Mouse (Mus musculus): ENCODE results near the gene B9d1. TPM values are rescaled to one million over a fixed set of nuclear protein-coding genes. Genes with fewer than 3 reads are reported as not detected.

The B9d1 gene
- polyA plus RNA-seq, 1 experiment from 2014 or later = 45.8 TPM

- no peak for ATAC-seq (ENCODE audit: insufficient read depth, low FRiP score, low TSS enrichment)
- Histone ChIP-seq H3K9me3 (ENCODE audit: control insufficient read depth, low read length) (no peaks in the 10 kb centered on the region), H3K4me2 (ENCODE audit: low read depth) (no peak overlapping the region), H3K27me3 (ENCODE audit: control insufficient read depth, insufficient read depth, low read length) (no peaks in the 10 kb centered on the region), H3K36me3 (ENCODE audit: control insufficient read depth, insufficient read depth, low read length) (no peaks in the 10 kb centered on the region), H3K4me1 (ENCODE audit: control insufficient read depth, insufficient read depth, low read length) (no peaks in the 10 kb centered on the region), H3K9ac (ENCODE audit: low read length) (no peak overlapping the region), H3K4me3 (ENCODE audit: low read depth, low read length) (no peak overlapping the region), H3K27ac (ENCODE audit: low read depth, low read length) (no peak overlapping the region)
- DNase-seq (ENCODE audit: low spot score) = no peak
- 90% methylated on average over 2 of the region's 2 CpGs for WGBS
Measured at GRCm38 (mm10) chr11:61541106-61541505, 36.2 kb downstream of the B9d1 start.

- H3K4me2 ChIP-seq (ENCODE audit: low read depth) = no peak overlapping the region
- H3K4me1 ChIP-seq (ENCODE audit: control insufficient read depth, insufficient read depth, low read length) = no peaks in the 10 kb centered on the region
- H3K9me3 ChIP-seq (ENCODE audit: control insufficient read depth, low read length) = no peaks in the 10 kb centered on the region
- no peaks in the 10 kb centered on the region for H3K36me3 ChIP-seq (ENCODE audit: control insufficient read depth, insufficient read depth, low read length)
- H3K4me3 ChIP-seq (ENCODE audit: low read depth, low read length) = no peak overlapping the region
- DNase-seq (ENCODE audit: low spot score) (no peak), ATAC-seq (ENCODE audit: insufficient read depth, low FRiP score, low TSS enrichment) (no peak)
- H3K9ac ChIP-seq (ENCODE audit: low read length) = no peak overlapping the region
- 89% methylated on average over 2 of the region's 2 CpGs for WGBS
- no peaks in the 10 kb centered on the region for H3K27me3 ChIP-seq (ENCODE audit: control insufficient read depth, insufficient read depth, low read length)
- H3K27ac ChIP-seq (ENCODE audit: low read depth, low read length) = no peak overlapping the region
Measured at GRCm38 (mm10) chr11:61545586-61545985, 40.6 kb downstream of the B9d1 start.

GRCm38 (mm10) chr11:61546452-61546851 lies 41.5 kb downstream of the B9d1 start:
- Histone ChIP-seq H3K36me3 (ENCODE audit: control insufficient read depth, insufficient read depth, low read length) (no peaks in the 10 kb centered on the region), H3K9me3 (ENCODE audit: control insufficient read depth, low read length) (no peaks in the 10 kb centered on the region), H3K27ac (ENCODE audit: low read depth, low read length) (no peak overlapping the region), H3K4me3 (ENCODE audit: low read depth, low read length) (no peak overlapping the region), H3K27me3 (ENCODE audit: control insufficient read depth, insufficient read depth, low read length) (no peaks in the 10 kb centered on the region), H3K4me1 (ENCODE audit: control insufficient read depth, insufficient read depth, low read length) (no peaks in the 10 kb centered on the region), H3K9ac (ENCODE audit: low read length) (no peak overlapping the region), H3K4me2 (ENCODE audit: low read depth) (no peak overlapping the region)
- no peak for ATAC-seq (ENCODE audit: insufficient read depth, low FRiP score, low TSS enrichment)
- WGBS = 88% methylated on average over 10 of the region's 10 CpGs
- no peak for DNase-seq (ENCODE audit: low spot score)

- no peak for DNase-seq (ENCODE audit: low spot score)
- Histone ChIP-seq H3K4me2 (ENCODE audit: low read depth) (no peak overlapping the region), H3K4me1 (ENCODE audit: control insufficient read depth, insufficient read depth, low read length) (no peaks in the 10 kb centered on the region), H3K4me3 (ENCODE audit: low read depth, low read length) (no peak overlapping the region), H3K36me3 (ENCODE audit: control insufficient read depth, insufficient read depth, low read length) (no peaks in the 10 kb centered on the region), H3K9me3 (ENCODE audit: control insufficient read depth, low read length) (no peaks in the 10 kb centered on the region), H3K9ac (ENCODE audit: low read length) (no peak overlapping the region), H3K27me3 (ENCODE audit: control insufficient read depth, insufficient read depth, low read length) (no peaks in the 10 kb centered on the region), H3K27ac (ENCODE audit: low read depth, low read length) (no peak overlapping the region)
- no peak for ATAC-seq (ENCODE audit: insufficient read depth, low FRiP score, low TSS enrichment)
- WGBS = 88% methylated on average over 4 of the region's 4 CpGs
Measured at GRCm38 (mm10) chr11:61547710-61548109, 42.8 kb downstream of the B9d1 start.

GRCm38 (mm10) chr11:61550631-61551030 lies 45.7 kb downstream of the B9d1 start:
- Histone ChIP-seq H3K4me1 (ENCODE audit: control insufficient read depth, insufficient read depth, low read length) (no peaks in the 10 kb centered on the region), H3K9ac (ENCODE audit: low read length) (no peak overlapping the region), H3K4me3 (ENCODE audit: low read depth, low read length) (no peak overlapping the region), H3K9me3 (ENCODE audit: control insufficient read depth, low read length) (no peaks in the 10 kb centered on the region), H3K4me2 (ENCODE audit: low read depth) (no peak overlapping the region), H3K27me3 (ENCODE audit: control insufficient read depth, insufficient read depth, low read length) (no peaks in the 10 kb centered on the region), H3K36me3 (ENCODE audit: control insufficient read depth, insufficient read depth, low read length) (no peaks in the 10 kb centered on the region), H3K27ac (ENCODE audit: low read depth, low read length) (no peak overlapping the region)
- DNase-seq (ENCODE audit: low spot score) (no peak), ATAC-seq (ENCODE audit: insufficient read depth, low FRiP score, low TSS enrichment) (no peak)

GRCm38 (mm10) chr11:61553015-61553754 lies 48.2 kb downstream of the B9d1 start:
- no peak for ATAC-seq (ENCODE audit: insufficient read depth, low FRiP score, low TSS enrichment)
- no peaks in the 10 kb centered on the region for H3K4me1 ChIP-seq (ENCODE audit: control insufficient read depth, insufficient read depth, low read length)
- 84% methylated on average over 3 of the region's 3 CpGs for WGBS
- no peak overlapping the region for H3K9ac ChIP-seq (ENCODE audit: low read length)
- H3K4me2 ChIP-seq (ENCODE audit: low read depth) = no peak overlapping the region
- no peaks in the 10 kb centered on the region for H3K36me3 ChIP-seq (ENCODE audit: control insufficient read depth, insufficient read depth, low read length)
- no peak for DNase-seq (ENCODE audit: low spot score)
- no peaks in the 10 kb centered on the region for H3K27me3 ChIP-seq (ENCODE audit: control insufficient read depth, insufficient read depth, low read length)
- H3K4me3 ChIP-seq (ENCODE audit: low read depth, low read length) = no peak overlapping the region
- no peaks in the 10 kb centered on the region for H3K9me3 ChIP-seq (ENCODE audit: control insufficient read depth, low read length)
- H3K27ac ChIP-seq (ENCODE audit: low read depth, low read length) = no peak overlapping the region

GRCm38 (mm10) chr11:61559572-61559971 lies 54.6 kb downstream of the B9d1 start:
- H3K27ac ChIP-seq (ENCODE audit: low read depth, low read length) = no peak overlapping the region
- H3K4me1 ChIP-seq (ENCODE audit: control insufficient read depth, insufficient read depth, low read length) = no peaks in the 10 kb centered on the region
- DNase-seq (ENCODE audit: low spot score) (no peak), ATAC-seq (ENCODE audit: insufficient read depth, low FRiP score, low TSS enrichment) (no peak)
- H3K4me3 ChIP-seq (ENCODE audit: low read depth, low read length) = no peak overlapping the region
- H3K9ac ChIP-seq (ENCODE audit: low read length) = no peak overlapping the region
- 89% methylated on average over 5 of the region's 5 CpGs for WGBS
- H3K36me3 ChIP-seq (ENCODE audit: control insufficient read depth, insufficient read depth, low read length) = no peaks in the 10 kb centered on the region
- H3K4me2 ChIP-seq (ENCODE audit: low read depth) = no peak overlapping the region
- no peaks in the 10 kb centered on the region for H3K9me3 ChIP-seq (ENCODE audit: control insufficient read depth, low read length)
- H3K27me3 ChIP-seq (ENCODE audit: control insufficient read depth, insufficient read depth, low read length) = no peaks in the 10 kb centered on the region

GRCm38 (mm10) chr11:61562421-61562820 lies 57.5 kb downstream of the B9d1 start:
- H3K4me2 ChIP-seq (ENCODE audit: low read depth) = no peak overlapping the region
- no peaks in the 10 kb centered on the region for H3K36me3 ChIP-seq (ENCODE audit: control insufficient read depth, insufficient read depth, low read length)
- no peak overlapping the region for H3K4me3 ChIP-seq (ENCODE audit: low read depth, low read length)
- ATAC-seq (ENCODE audit: insufficient read depth, low FRiP score, low TSS enrichment) (no peak), DNase-seq (ENCODE audit: low spot score) (no peak)
- no peak overlapping the region for H3K9ac ChIP-seq (ENCODE audit: low read length)
- H3K27ac ChIP-seq (ENCODE audit: low read depth, low read length) = no peak overlapping the region
- no peaks in the 10 kb centered on the region for H3K9me3 ChIP-seq (ENCODE audit: control insufficient read depth, low read length)
- H3K27me3 ChIP-seq (ENCODE audit: control insufficient read depth, insufficient read depth, low read length) = no peaks in the 10 kb centered on the region
- H3K4me1 ChIP-seq (ENCODE audit: control insufficient read depth, insufficient read depth, low read length) = no peaks in the 10 kb centered on the region
- 83% methylated on average over 5 of the region's 5 CpGs for WGBS
